Mouse (Mus musculus) frontal cortex, adult (tissue): ENCODE data around the gene Galnt18.
A peak's percentile ranks its signal among the peaks of the same experiment; 100 is the strongest.

Experiments
- ATAC-seq: cut with Nextera tagmentation; 2 replicates; pipeline ENCODE4 v1.9.2; 2017; ENCODE audit warnings: mild to moderate bottlenecking, moderate library complexity, mixed read lengths; ENCODE audit not compliant: low TSS enrichment

Gene Galnt18

GRCm38 (mm10) chr7:111637866-111638448, 141.8 kb downstream of the Galnt18 start:
- no peak for ATAC-seq

- ATAC-seq, result no peak
Observed at GRCm38 (mm10) chr7:111636503-111636902, 143.3 kb downstream of the Galnt18 start.

- ATAC-seq, result no peak
Observed at GRCm38 (mm10) chr7:111631265-111631664, 148.5 kb downstream of the Galnt18 start.

- no peak for ATAC-seq
Observed at GRCm38 (mm10) chr7:111626232-111626631, 153.5 kb downstream of the Galnt18 start.

- ATAC-seq, result no peak
Observed at GRCm38 (mm10) chr7:111625736-111626135, 154.0 kb downstream of the Galnt18 start.

- ATAC-seq, result no peak
Observed at GRCm38 (mm10) chr7:111616231-111616937, 163.4 kb downstream of the Galnt18 start.

- no peak for ATAC-seq
Observed at GRCm38 (mm10) chr7:111614471-111614870, 165.3 kb downstream of the Galnt18 start.

GRCm38 (mm10) chr7:111607476-111607875, 172.3 kb downstream of the Galnt18 start:
- peak; percentile 53; the same call in 1 of the 2 replicates for ATAC-seq

GRCm38 (mm10) chr7:111606091-111606490, 173.7 kb downstream of the Galnt18 start:
- ATAC-seq, result no peak

- no peak for ATAC-seq
Observed at GRCm38 (mm10) chr7:111605663-111606062, 174.1 kb downstream of the Galnt18 start.

GRCm38 (mm10) chr7:111604578-111605208, 175.1 kb downstream of the Galnt18 start:
- no peak for ATAC-seq

- no peak for ATAC-seq
Observed at GRCm38 (mm10) chr7:111603186-111603585, 176.6 kb downstream of the Galnt18 start.

GRCm38 (mm10) chr7:111601339-111602067, 178.3 kb downstream of the Galnt18 start:
- peak; percentile 39; the same call in 1 of the 2 replicates for ATAC-seq

GRCm38 (mm10) chr7:111600756-111601155, 179.0 kb downstream of the Galnt18 start:
- peak; percentile 32; the same call in 1 of the 2 replicates for ATAC-seq

- no peak for ATAC-seq
Observed at GRCm38 (mm10) chr7:111593680-111594079, 186.1 kb downstream of the Galnt18 start.

GRCm38 (mm10) chr7:111589506-111590125, 190.2 kb downstream of the Galnt18 start:
- 0 out of 2 replicates have a peak, but pooled peaks have one; percentile 41 for ATAC-seq

- peak; percentile 62 for ATAC-seq
Observed at GRCm38 (mm10) chr7:111588291-111588781, 191.4 kb downstream of the Galnt18 start.

GRCm38 (mm10) chr7:111580547-111580946, 199.2 kb downstream of the Galnt18 start:
- ATAC-seq, result no peak

- no peak for ATAC-seq
Observed at GRCm38 (mm10) chr7:111575096-111575495, 204.7 kb downstream of the Galnt18 start.

GRCm38 (mm10) chr7:111572336-111572735, 207.4 kb downstream of the Galnt18 start:
- peak; percentile 73; the same call in 1 of the 2 replicates for ATAC-seq

GRCm38 (mm10) chr7:111566838-111567237, 212.9 kb downstream of the Galnt18 start:
- ATAC-seq, result no peak
